Mouse (Mus musculus): ENCODE results near the gene Rgs8.

The Rgs8 gene

DNA sequence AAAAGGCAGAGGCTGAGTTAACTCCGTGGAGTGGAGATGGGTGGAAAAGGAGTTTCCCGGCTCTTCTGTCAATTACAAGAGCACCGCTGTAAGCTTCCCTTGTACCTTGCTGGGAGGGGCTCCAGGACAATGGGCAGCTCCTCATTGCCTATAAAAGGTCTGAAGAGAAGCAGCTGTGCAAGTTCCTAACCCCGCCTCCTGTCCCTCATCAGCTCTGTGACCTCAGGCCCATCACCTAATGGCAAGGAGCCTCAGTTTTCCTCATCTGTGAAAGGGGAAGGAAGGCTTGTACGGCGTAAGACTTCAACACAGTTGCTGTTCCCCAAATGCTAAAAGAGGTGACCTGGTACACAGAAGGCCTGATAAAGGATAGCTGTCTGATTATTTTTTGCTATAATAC is 24.8 kb downstream of the Rgs8 start:
- no peak for DNase-seq

- peak; percentile 98 for DNase-seq
Observed at GRCm38 (mm10) chr1:153679147-153679546, 26.3 kb downstream of the Rgs8 start.

GRCm38 (mm10) chr1:153679653-153680052 is 26.8 kb downstream of the Rgs8 start:
- DNase-seq = peak; percentile 63

DNA sequence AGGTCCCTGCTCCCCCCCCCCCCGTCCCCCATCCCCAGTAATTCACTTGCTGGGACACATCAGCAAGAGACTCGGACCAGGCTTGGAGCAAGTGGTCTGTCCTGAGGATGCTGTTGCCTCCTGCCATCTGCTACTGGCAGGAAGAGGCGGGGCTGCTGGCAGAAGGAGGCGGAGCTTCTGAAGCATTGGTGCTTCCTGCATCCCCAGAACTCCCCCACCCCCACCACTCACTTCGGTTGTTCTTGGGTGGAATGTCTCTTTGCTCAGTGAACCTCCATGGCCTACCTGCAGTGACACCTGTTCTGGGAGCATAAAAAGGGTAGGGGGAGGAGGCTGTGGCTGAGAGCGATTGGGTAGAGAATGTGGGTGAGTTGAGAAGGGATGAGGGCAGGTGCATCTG is 27.5 kb downstream of the Rgs8 start:
- peak; percentile 73 for DNase-seq

DNA sequence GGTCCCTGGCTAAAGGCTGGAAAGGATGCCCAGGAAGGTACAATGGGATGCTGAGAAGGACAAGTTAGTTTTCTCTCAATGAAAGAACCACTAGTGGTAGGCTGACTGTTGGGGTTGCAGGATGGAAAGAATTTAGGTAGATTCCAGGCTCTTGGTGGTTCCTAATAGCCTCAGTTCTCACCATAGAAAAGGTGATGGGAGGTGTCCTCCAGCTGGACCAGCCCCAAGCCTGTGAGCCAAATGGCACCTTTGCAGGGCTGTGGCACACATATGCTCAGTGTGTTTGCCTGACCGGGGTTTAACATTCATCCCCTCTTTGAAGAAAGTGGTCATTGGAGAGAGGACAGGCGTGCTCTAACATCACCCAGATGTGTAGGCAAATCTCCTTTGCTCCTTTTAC is 28.2 kb downstream of the Rgs8 start:
- DNase-seq = peak; percentile 80

GRCm38 (mm10) chr1:153683190-153683589 is 30.4 kb downstream of the Rgs8 start:
- no peak for DNase-seq

GRCm38 (mm10) chr1:153685630-153686029 is 32.8 kb downstream of the Rgs8 start:
- no peak for DNase-seq

- DNase-seq = no peak
Observed at GRCm38 (mm10) chr1:153692526-153692925, 39.7 kb downstream of the Rgs8 start.

DNA sequence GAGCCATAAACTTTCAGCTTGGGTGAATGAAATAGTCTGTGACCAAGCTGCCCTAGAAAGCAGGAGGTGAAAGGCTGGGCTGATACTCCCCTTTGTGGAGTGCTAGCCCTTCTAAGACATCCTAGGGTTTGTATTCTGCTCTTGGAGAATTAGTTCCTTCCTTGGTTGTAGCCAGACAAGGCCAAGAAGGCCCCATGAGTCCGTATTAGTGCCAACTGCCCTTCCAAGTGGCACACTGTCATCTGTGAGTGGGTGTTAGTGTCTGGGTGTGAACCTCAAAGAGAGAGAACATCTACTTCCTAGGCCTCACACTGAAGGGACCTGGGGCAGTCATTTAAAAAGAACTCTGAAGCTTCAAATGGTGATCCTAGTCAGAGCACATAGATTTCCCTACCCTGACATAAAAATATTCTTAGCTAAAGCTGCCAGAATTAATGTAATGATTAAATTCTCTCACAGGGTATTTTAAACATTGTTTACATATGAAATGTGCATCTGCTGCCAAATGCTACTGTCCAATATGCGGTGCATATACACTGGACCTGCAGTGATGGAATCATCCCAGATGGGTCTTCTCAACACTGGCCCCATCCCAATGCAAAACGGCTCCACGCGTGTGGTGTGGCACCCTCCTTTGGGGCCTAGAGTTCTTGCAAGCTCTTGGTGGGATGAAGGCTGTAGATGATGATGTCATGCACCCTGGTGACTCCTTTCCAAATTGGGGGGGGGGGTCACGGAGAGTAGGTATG is 41.7 kb downstream of the Rgs8 start:
- no peak for DNase-seq

GRCm38 (mm10) chr1:153695398-153695797 is 42.6 kb downstream of the Rgs8 start:
- peak; percentile 30 for DNase-seq

DNA sequence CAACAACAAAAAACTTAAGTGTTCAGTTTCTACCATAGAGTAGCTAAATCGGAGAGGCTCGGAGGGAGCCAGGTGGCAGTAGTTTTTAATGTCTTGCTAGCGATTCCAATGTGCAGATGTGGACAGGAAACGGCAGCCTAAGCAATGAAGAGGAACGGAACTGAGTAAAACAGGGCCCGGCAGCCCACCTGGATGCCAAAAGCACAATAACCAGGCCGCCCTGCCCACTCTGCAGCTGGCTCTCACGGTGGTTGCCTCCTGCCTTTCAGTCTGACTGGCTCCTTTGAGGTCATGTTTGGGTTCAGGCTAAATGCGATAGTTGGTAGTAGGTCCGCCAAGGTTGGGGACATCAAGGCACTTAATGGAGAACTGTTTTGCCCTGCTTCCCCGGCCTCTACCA is 43.3 kb downstream of the Rgs8 start:
- DNase-seq = no peak

DNA sequence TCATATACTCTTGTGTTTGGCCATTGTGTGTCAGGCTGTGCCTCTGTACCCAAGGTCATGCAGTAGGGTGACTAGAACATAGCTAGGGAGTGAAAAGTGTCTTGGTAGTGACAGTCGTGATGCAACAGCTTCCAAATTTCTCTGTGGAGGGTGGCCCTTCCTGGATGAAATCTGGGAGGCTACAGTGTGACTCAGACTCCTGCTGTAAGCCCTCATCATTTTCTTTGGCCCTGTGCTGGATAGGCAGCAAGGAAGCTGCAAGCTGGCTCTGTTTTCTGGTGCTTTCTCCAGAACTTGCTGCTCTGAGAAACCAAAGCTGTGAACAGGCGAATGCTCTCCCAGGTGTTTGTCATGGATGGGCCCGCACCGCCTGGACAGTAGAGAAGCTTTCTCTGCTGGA is 43.7 kb downstream of the Rgs8 start:
- no peak for DNase-seq

DNA sequence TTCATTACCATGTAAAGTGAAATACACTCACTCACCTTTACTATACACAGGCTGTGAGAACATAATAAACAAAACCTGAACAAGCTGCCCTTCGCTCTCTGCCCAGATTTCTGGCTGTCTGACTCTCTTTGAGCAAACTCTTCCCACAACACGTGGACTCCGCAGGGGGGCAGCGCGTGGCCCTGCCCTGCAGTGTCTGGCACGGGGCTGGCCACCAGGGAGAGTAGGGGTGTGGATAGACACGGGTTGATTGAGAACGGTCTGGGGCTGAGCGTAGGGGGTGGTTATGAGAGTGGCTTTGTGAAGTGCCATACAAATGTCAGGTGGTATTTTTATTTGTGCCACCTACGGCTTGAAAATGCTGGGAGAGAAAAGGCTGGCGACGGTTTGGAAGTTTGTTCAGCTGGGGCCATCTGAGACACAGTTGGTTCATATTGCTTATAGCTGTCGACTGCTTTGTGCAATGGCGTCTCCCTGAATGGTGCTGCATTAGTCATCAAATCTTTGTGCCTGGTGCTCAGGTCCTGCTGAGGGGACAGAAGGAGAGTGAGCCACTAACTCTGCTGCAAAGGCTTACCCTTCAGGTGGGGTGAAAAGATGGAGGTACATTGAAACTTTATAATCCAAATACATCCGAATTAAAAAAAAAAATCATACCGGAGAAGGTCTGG is 44.9 kb downstream of the Rgs8 start:
- peak; percentile 72 for DNase-seq

GRCm38 (mm10) chr1:153698311-153699084 is 45.7 kb downstream of the Rgs8 start:
- peak; percentile 29 for DNase-seq

- DNase-seq = no peak
Observed at GRCm38 (mm10) chr1:153700448-153701063, 47.7 kb downstream of the Rgs8 start.

GRCm38 (mm10) chr1:153701461-153701860 is 48.6 kb downstream of the Rgs8 start:
- DNase-seq = no peak

DNA sequence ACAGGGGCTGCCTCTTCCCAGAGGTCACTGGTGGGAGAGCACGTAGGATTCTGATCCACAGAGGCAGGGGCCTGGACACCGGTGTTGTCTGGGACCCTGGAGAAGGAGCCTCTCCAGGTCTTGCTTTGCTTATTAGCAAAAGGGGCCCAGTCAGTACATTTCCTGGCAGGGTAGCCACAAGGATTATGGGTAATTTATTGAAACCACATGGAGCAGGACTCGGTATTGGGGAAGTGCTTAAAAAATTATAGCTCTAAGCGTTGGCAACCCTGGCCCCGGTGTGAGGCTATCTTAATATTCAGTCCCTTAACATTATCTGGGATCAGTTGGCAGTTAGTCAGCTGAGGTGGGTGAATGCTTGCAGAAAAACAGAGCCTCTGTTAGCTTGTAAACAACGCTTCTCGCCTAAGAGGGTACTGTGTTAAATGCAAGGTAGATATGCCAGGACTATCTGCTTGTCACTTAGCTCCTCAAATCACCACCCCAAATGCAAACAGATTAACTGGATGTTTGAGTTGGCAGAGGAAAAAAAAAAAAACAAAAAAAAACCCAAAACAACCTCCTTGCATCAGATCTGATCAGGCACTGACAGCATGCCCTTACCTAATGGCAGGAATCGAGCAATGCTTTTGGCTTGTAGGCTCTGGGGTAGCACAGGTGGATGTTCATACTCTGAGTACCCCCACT is 49.5 kb downstream of the Rgs8 start:
- no peak for DNase-seq

- no peak for DNase-seq
Observed at GRCm38 (mm10) chr1:153702853-153703410, 50.1 kb downstream of the Rgs8 start.

GRCm38 (mm10) chr1:153703445-153703991 is 50.7 kb downstream of the Rgs8 start:
- DNase-seq = no peak

GRCm38 (mm10) chr1:153704174-153704573 is 51.3 kb downstream of the Rgs8 start:
- no peak for DNase-seq

- DNase-seq = no peak
Observed at GRCm38 (mm10) chr1:153704996-153705395, 52.2 kb downstream of the Rgs8 start.

DNA sequence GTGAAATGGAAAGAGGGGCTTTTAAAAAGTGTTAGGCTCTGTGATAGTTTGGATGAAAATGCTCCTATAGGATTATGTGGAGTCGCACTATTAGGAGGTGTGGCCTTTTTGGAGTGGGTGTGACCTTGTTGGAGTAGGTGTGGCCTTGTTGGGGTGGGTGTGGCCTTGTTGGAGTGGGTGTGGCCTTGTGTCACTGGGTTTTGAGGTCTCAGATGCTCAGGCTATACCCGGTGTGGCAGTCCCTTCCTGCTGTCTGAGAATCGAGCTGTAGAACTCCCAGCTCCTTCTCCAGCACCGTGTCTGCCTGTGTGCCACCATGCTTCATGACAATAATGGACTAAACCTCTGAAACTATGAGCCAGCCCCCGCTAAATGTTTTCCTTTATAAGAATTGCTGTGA is 55.8 kb downstream of the Rgs8 start:
- DNase-seq = no peak
